Mouse (Mus musculus) lung, postnatal 25 days (tissue): ENCODE measurements at regions not wholly inside any gene's neighbourhood (a gene's known extent, or its start where the extent isn't known, plus 50 kb on each side); places are given as distances from the start of the nearest gene placed in this dataset.

Source experiments
- DNase-seq: peaks from one replicate; pipeline ENCODE4 v3.0.0; 2022; ENCODE audit warnings: low spot score

DNA sequence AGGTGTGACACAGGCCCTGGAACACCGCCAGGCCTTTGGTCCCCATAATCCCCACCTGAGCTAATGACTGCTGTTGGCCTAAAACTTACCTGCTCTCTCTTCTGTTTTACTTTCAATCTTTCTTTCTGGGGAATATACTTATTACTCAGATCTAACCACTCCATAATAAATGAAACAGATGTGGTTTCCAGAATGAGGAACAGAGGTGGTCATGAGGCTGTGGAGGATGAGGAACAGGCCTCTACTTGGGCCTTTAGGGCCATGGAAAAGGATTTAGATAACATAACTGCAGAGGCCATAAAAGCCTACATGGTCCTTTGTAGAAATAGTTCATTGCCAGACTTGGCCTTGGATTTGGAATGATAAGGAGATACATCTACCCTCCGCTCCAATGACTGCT, 74.1 kb downstream of the B3gnt5 start:
- no peak for DNase-seq

DNA sequence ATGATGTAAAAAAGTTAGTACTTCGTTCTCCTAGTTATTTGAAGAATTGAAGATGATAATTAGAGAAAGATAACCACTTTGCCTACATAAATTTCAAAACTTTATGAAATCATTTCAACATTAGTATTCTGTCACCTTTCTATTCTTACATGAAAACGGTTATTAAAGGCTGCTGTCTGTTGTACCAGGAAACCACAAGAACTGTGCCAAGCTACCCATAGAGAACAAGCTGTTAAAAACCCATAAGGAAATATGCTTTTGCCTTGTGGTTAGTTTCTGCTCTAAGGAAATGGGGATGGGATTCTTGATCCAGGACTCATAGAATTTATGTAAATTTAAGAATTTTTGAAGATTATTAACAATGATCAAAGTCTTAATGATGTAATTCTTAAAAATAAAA, 74.7 kb downstream of the B3gnt5 start:
- DNase-seq, result no peak

DNA sequence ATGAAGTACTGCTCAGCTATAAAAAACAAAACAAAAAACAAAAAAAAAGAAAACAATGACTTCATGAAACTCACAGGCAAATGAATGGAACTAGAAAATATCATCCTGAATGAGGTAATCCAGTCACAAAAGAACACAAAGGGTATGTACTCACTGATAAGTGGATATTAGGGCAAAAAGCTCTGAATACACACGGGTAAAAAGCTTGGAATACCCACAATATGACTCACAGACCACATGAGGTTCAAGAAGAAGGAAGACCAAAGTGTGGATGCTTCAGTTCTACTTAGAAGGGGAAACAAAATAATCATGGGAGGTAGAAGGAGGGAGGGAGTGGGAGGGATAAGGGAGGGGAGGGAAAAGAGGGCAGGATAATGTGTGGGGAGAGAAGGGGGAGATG, 79.8 kb downstream of the B3gnt5 start:
- DNase-seq, result no peak

DNA sequence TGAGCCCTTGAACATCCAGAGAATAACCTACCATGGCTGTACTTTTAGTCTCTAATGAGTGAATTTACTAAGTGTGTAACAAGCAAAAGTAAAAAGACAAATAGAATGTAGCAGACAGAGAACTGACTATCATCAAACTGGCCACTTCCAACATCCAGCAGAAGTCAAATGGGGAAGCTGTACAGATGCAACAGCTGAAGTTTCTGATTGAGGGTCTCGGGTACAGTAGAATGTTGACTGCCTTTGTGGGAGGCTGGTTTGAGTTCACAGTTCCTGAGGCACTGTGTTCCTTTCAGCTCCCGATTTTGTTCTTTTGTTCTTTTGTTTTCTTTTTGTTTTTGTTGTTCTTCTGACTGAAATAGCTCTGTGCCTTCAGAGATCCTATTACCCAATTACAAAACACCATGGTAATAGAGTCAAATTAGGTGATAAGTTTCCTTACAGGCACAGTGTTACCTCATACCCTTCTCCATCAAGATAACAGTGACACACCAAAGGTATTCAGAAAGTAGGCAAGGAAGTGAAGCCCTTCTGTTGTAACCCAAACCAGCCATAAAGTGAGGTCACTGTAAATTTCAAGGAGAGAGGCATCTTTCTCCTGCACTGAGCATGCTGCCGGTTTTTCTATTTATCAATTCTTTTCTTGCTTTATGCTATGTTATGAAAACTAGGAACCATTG, 82.5 kb downstream of the B3gnt5 start:
- no peak for DNase-seq

DNA sequence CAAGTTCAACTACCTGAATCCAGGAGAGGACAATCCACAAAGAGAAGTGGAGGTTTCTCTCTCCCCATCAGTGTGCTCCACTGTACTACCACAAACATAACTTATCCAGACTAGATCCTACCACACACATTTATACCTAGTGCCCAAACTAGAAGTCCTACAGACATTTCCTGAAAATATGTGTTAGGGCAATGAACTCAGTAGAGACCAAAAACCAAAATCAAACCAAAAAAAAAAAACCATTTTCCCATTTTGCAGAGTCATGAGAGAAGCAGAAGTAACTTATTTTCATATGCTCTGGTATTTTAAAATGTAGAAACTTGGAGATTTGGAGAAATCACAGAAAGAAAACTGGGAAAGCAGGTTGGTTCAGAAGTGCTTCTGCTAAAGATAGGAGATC, 83.7 kb downstream of the B3gnt5 start:
- DNase-seq, result no peak

DNA sequence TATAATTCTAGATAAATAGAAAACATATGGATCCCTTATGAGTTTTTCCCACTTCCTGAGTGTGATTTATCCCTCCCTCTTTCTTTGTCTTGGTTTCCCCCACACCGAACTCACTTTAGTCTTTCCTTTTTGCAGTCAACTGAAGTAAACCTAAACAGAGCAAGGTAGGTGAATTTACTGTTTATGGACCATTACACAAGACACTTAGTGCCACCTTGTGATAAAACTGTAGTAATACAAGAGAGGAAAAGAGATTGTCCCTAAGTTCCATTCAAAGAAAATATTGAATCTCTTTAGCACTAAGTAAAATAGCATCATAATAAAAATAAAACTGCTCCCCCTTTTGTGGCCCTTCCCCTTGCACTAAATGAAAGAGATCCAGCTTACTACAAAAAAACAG, 88.4 kb downstream of the B3gnt5 start:
- DNase-seq, result peak; percentile 18

DNA sequence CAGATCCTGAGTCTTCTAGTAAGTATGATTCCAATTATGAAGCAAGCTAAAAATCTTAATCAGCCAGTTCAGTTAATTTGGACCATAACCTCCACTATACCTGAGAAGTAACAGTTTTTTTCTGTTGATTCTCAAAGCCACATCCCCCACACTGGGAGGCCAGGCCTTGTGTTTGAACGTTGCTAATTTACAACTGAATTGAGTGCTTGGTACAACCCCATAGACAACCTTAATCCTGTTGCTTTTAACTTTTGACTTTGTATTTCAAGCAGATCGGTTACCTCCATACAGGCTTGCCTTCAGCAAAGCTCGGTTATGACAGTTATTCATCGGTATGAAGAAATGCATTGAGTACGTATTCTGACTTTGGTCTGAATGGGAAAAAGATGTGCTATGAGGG, 105.3 kb downstream of the B3gnt5 start:
- DNase-seq, result no peak

DNA sequence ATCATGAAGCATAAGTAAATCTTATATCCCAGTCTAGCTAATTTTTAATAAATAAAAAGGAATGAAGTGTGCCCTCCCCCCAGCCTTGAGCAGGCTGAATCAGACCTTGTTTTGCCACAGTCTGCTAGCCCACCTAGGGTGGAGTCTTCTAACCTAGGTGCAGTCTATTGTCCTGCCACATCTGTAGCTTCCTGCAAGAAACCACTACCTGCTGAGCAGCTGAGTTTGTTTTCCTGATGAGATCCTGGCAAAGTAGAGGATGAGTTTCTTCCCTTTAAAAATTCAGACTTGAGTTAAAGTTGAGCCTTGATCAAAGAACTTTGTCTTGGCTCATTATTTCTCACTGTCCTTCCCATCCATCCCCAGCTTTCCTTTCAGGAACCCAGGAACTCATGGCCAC, 105.9 kb downstream of the B3gnt5 start:
- DNase-seq, result no peak

DNA sequence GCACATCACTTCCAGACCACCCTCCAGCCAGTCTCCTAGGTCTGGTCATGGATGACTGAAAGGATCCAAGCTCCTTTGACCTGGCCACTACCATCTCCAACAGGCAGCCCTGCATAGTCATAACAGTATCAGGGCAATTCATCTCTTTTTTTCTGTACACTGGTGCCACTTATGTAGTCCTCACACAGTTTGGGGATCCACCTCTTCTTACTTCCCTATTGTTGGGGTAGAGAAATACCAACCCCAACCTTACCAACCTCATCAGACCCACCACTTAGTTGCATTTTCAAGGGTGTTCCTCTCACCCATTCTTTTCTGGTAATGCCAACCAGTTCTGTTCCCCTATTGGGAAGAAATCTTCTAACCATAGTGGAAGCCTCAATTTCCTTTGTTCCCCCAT, 109.4 kb downstream of the B3gnt5 start:
- no peak for DNase-seq

DNA sequence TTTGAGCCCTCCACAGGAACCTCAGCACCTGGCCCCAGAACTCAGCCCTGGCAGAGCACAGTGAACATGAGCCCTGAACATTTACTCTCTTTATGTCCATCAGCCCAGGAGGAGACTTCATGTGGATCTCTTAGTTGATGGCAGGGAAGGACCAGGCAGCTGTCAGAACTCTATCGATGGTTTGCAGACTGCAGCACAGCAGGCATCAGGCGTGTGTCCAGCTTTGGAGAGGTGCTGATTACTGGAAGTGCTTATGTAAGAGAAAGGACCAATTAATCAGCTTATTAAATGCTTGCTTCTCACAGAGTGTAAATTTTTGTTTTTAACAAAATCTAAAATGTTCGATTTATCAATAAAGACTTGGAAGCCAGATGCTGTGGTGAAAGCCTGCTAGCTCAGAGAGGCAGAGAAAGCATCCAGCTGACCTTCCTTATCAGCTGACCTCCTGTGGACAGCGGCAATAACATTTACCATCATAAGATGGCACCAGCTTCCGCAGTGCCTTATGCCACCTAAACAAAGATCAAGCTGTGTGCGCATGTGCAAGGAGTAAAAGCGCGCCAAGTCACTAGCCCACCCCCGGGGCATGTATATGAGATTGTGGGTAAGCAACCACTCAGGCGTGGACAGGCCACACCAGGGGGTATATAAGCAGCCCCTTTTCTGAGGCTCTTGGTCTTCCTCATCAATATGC, 105.8 kb downstream of the Klhl6 start:
- no peak for DNase-seq

DNA sequence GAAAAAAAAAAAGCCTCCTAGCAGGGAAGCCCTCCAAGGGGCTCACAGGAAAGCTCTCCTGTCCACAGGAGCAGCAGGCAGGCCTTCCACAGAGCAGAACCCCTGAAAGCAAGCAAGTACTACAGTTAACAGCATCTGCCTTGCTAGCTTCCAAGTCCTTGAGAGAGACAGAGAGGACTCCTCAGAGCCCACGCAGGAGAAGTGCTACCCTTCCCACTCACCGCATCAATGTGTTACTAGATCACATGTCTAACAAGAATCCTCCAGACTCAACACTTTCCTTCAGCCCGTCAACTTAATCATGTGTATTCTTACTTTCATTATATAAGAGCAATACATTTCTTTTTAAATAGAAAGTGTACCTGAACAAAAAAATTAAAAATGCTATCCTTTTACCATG, 99.9 kb downstream of the Klhl6 start:
- no peak for DNase-seq

DNA sequence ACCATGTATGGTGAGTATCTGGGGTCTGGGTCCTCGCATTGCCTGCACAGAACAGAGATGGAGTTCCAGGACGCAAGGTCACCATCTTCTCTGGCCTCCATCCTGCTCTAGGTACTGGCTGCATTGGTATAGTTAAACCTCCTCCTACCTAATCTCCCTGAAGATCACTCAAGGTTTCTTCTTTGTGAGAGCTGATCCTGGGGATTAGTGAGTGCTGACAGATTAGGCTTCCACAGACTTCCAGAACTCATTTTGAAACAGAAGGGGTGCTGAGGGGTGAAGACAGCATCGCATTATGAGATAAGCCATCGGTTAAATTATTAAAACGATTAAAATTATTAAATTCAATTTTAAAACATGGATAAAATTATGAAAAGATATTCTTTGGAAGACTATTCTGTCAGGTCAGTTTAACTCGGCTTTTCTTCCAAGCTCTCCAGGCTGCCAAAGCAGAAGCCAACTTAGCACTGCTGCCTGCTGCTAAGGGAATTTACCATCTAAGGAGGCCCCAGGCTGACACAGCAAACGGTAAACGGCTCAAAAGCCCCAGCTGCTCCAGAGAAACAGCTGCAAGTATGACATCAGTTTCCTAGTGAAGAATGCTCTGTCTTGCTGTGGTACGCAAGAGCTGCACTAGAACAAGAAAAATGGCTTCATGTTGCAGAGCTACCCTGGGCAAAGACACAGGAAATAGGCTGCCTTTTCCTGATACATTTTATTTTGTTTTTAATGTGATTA, 98.9 kb downstream of the Klhl6 start:
- DNase-seq, result peak; percentile 37

DNA sequence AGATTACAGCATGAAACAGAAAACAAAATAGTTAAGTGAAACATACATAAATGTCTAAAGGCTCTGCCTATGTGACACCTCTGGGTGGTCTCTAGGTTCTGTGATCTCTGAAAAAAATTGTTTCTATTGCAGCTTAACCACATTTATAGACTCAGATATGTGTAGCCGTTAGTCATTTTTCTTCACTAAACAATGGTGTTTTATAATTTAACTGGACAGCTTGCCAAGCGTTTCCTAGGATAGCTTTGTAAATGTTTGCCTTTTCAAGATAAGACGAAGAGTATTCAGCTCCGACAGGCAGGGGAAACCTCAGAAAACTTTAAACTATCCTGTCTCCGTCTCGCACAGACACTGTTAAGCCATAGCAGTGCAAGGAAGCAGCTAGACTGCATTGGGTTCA, 98.3 kb downstream of the Klhl6 start:
- DNase-seq, result peak; percentile 31

DNA sequence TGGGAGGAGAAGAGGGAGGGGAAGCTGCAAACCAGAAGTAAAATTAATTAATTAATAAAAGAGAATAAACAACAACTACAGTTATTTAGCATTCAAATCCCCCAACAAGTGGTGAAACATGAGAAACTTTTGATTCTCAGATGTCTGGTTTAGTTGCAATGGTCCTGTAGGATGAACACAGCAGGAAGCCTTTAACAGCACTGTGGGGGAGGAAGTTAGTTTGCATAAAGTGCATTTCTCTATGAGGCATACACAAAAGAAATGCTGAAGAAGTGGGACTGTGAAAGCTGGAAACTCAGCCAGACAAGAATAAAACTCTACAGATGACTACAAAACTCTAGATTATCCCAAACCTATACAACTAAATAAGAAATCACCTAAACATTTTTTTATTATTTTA, 96.2 kb downstream of the Klhl6 start:
- DNase-seq, result no peak

DNA sequence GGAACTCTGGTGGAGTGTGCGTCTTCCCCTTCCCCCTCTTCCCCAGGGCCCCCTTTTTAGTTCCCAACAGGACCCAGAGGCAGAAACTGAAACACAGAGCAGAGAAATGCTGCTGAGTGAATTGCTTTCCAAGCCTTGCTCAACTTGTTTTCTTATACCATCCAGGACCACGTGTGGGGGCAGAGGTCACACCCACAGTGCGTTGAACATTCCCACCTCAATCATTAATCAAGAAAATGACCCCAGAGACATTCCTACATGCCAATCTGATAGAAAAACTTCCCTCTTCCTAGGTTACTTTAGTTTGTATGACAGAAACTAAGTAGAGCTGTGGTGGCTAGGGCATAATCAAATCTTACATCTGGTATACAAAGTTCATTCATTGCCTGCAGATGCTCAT, 93.3 kb downstream of the Klhl6 start:
- DNase-seq, result no peak

DNA sequence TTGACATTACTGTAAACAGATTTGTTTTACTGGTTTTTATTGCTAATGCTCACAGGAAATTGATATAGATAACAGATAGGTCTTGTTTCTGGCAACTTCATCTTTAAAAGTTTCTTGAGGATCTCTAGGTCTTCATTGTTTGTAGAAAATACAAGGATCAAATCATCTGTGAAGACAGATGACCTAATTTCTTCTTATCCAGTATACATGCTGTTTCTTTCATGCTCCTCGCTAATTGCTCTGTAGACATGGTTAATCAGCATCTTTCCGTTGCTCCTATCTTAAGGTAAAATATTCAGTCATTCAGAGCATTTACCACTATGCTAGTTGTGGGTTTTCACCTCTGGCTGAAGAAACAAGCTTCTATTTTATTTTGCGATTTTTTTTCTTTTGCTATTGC, 91.4 kb downstream of the Klhl6 start:
- no peak for DNase-seq

DNA sequence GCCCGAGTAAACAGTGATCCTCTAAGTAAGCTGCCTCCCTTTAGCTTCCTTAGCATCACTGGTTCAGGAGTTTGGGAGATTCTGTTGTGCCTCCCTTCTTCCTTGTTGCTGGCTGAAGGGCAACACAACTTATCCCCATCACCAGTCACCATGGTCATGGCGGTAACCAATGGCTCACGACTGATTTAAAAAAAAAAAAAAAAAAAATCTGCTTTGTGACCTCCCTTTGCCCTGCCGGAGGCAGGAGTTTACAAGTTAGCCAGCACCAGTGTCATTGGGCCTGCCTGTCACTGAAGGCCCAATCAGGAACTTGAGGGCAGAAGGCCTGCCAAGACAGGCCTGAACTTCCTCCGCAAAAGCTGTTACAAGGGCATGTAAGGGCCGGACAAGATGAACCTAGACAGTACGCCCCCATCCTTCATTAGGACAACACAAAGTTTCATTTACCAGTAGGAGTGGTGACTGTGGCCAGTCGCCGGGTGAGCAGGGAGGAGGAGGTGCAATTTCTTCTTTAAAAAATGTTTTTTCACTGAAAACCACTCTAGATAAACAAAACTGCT, 88.3 kb downstream of the Klhl6 start:
- DNase-seq, result no peak
